ENCODE assay signal across 27 mouse cellular contexts in genomic region chr9:97476961-97477360, GRCm38 (mm10).
A peak's percentile ranks its signal among the peaks of the same experiment; 100 is the strongest.
DNase-seq lines count a peak whose midpoint lies in the region; ATAC-seq and TF ChIP-seq lines count a peak whose summit lies in the region.
"Had no signal": no experiment of that assay in that cellular context is flagged by ENCODE, and none has a peak within 500 bp of the region (broad histone marks: within the 10 kb centered on the region; RNA-seq: fewer than 3 reads in every experiment).

No protein-coding gene starts in this region.

- no peak for TF ChIP-seq CTCF in hindbrain, postnatal 0 days (IDR thresholded peaks at IDR 0.05; ENCODE audit: low read depth)

- no peaks in the 10 kb centered on the region for H3K36me3 ChIP-seq in hindbrain, embryonic 16.5 days (ENCODE audit: control insufficient read depth, insufficient read depth, low read length)
- H3K36me3 ChIP-seq in hindbrain, postnatal 0 days (ENCODE audit: insufficient read depth, low read length) = no peaks in the 10 kb centered on the region
- H3K36me3 ChIP-seq in ES-E14 (ENCODE audit: control insufficient read depth, insufficient read depth, low read length, poor library complexity, severe bottlenecking) = no peaks in the 10 kb centered on the region
- H3K36me3 ChIP-seq: forebrain, embryonic 10.5 days; heart, embryonic 12.5 days; heart, embryonic 15.5 days; hindbrain, embryonic 10.5 days; hindbrain, embryonic 15.5 days had no signal

- no peak for DNase-seq in hindbrain, postnatal 0 days (ENCODE audit: low spot score)
- DNase-seq in ES-E14 (ENCODE audit: low read depth, low spot score) (peak; percentile 88), ZHBTc4 (ENCODE audit: low read depth, low spot score) (peak; percentile 93), MN1 (ENCODE audit: low spot score) (no peak)
- DNase-seq in adrenal gland, postnatal 25 days = no peak
- DNase-seq: adrenal gland, adult 8-10 months; adrenal gland, postnatal 36 days; cerebellum, adult 18-20 months; cerebellum, adult 9-10 months; cerebellum, postnatal 14 days; gastrocnemius, postnatal 10 days; gastrocnemius, postnatal 36 days; heart, postnatal 10 days; heart, postnatal 36 days; kidney, adult 18-20 months had no signal

- 20% methylated on average over 2 of the region's 2 CpGs for WGBS in hindbrain, embryonic 16.5 days
- WGBS in hindbrain, postnatal 0 days = 22% methylated on average over 2 of the region's 2 CpGs

- in situ Hi-C loops in ES-E14 (cut with MboI; ENCODE audit: low sequenced_read_pairs in 2 of 2, unreplicated experiment in 2 of 2) = no loop called here

- no peak overlapping the region for H3K4me3 ChIP-seq in hindbrain, embryonic 16.5 days (ENCODE audit: low read length)
- no peak overlapping the region for H3K4me3 ChIP-seq in hindbrain, postnatal 0 days (ENCODE audit: low read length)
- H3K4me3 ChIP-seq in ES-E14 (ENCODE audit: insufficient read depth in 1 of 2, low read depth in 1 of 2, low read length in 2 of 2, poor library complexity in 1 of 2, severe bottlenecking in 1 of 2) = no peak overlapping the region
- H3K4me3 ChIP-seq: forebrain, embryonic 10.5 days; forebrain, embryonic 13.5 days; heart, embryonic 12.5 days; heart, embryonic 15.5 days; hindbrain, embryonic 10.5 days; hindbrain, embryonic 15.5 days had no signal

- no peaks in the 10 kb centered on the region for H3K27me3 ChIP-seq in hindbrain, embryonic 16.5 days (replicated peaks; ENCODE audit: control insufficient read depth, insufficient read depth, low read length)
- no peaks in the 10 kb centered on the region for H3K27me3 ChIP-seq in hindbrain, postnatal 0 days (ENCODE audit: insufficient read depth, low read length)
- H3K27me3 ChIP-seq: forebrain, embryonic 13.5 days; heart, embryonic 12.5 days; heart, embryonic 15.5 days; hindbrain, embryonic 15.5 days had no signal

- no peak overlapping the region for H3K27ac ChIP-seq in hindbrain, embryonic 16.5 days (ENCODE audit: low read depth, low read length)
- no peak overlapping the region for H3K27ac ChIP-seq in hindbrain, postnatal 0 days
- H3K27ac ChIP-seq in ES-E14 (ENCODE audit: insufficient read depth, low read depth, low read length, poor library complexity, severe bottlenecking) = no peak overlapping the region
- H3K27ac ChIP-seq: forebrain, embryonic 10.5 days; forebrain, embryonic 13.5 days; heart, embryonic 15.5 days; hindbrain, embryonic 10.5 days; hindbrain, embryonic 15.5 days had no signal

- H3K4me2 ChIP-seq in hindbrain, embryonic 16.5 days (ENCODE audit: low read length) = no peak overlapping the region
- H3K4me2 ChIP-seq in hindbrain, postnatal 0 days (ENCODE audit: low read depth, low read length) = no peak overlapping the region
- H3K4me2 ChIP-seq: forebrain, embryonic 13.5 days; heart, embryonic 12.5 days; heart, embryonic 15.5 days; hindbrain, embryonic 15.5 days had no signal

- ATAC-seq in hindbrain, embryonic 16.5 days = peak; percentile 27; the same call in 1 of the 2 replicates
- ATAC-seq in hindbrain, postnatal 0 days = no peak
- ATAC-seq: activated CD4-positive, CD25-positive, alpha-beta regulatory T cell, adult 4 months; CD4-positive, CD25-positive, alpha-beta regulatory T cell, adult 4 months; forebrain, embryonic 13.5 days; forebrain, embryonic 16.5 days; inflammation-experienced regulatory T-cells, adult 6 months; intestine, embryonic 16.5 days had no signal

- no peak overlapping the region for H3K9ac ChIP-seq in hindbrain, embryonic 16.5 days (ENCODE audit: low read depth, low read length)
- H3K9ac ChIP-seq in hindbrain, postnatal 0 days (replicated peaks; ENCODE audit: low read length) = no peak overlapping the region
- no peak overlapping the region for H3K9ac ChIP-seq in ES-E14 (ENCODE audit: insufficient read depth, low read depth, low read length, poor library complexity, severe bottlenecking)
- H3K9ac ChIP-seq: forebrain, embryonic 13.5 days; heart, embryonic 12.5 days; heart, embryonic 15.5 days; hindbrain, embryonic 15.5 days had no signal

- no peaks in the 10 kb centered on the region for H3K4me1 ChIP-seq in hindbrain, embryonic 16.5 days (ENCODE audit: control insufficient read depth, insufficient read depth, low read depth, low read length)
- H3K4me1 ChIP-seq in hindbrain, postnatal 0 days (ENCODE audit: insufficient read depth, low read length) = no peaks in the 10 kb centered on the region
- H3K4me1 ChIP-seq in ES-E14 (ENCODE audit: control insufficient read depth in 2 of 2, insufficient read depth in 2 of 2, low read length in 2 of 2, poor library complexity in 1 of 2) = no peaks in the 10 kb centered on the region
- H3K4me1 ChIP-seq: forebrain, embryonic 13.5 days; heart, embryonic 12.5 days; heart, embryonic 15.5 days; hindbrain, embryonic 15.5 days had no signal

- no peaks in the 10 kb centered on the region for H3K9me3 ChIP-seq in hindbrain, embryonic 16.5 days (ENCODE audit: control insufficient read depth, low read length)
- no peaks in the 10 kb centered on the region for H3K9me3 ChIP-seq in hindbrain, postnatal 0 days (ENCODE audit: low read length)
- no peaks in the 10 kb centered on the region for H3K9me3 ChIP-seq in ES-E14 (ENCODE audit: control insufficient read depth, insufficient read depth, low read depth, low read length)
- H3K9me3 ChIP-seq: forebrain, embryonic 10.5 days; forebrain, embryonic 13.5 days; heart, embryonic 12.5 days; heart, embryonic 15.5 days; hindbrain, embryonic 10.5 days; hindbrain, embryonic 15.5 days had no signal

TF ChIP-seq in ES-E14, 5 proteins besides CTCF, POLR2A, EP300 and RAD21:
- TF ChIP-seq CHD2 (IDR thresholded peaks at IDR 0.05; ENCODE audit: low read depth, low read length) (no peak), HCFC1 (IDR thresholded peaks at IDR 0.05; ENCODE audit: borderline replicate concordance, insufficient read depth, low read length) (no peak), ZC3H11A (IDR thresholded peaks at IDR 0.05; ENCODE audit: borderline replicate concordance, low read depth, low read length) (no peak), MAFK (IDR thresholded peaks at IDR 0.05; ENCODE audit: insufficient read depth, low read depth, low read length) (no peak), ZNF384 (IDR thresholded peaks at IDR 0.05; ENCODE audit: low read depth, low read length) (no peak)

Comparison
In these comparisons a context has a peak if more than half of its experiments do, and no peak if none do; other contexts are left out.
1. DNase-seq: peak in ES-E14 (single experiment) and ZHBTc4 (single experiment); none in hindbrain, postnatal 0 days (single experiment), adrenal gland, postnatal 25 days (single experiment) and MN1 (single experiment).